Mouse (Mus musculus) urinary bladder, postnatal 36 days (tissue): ENCODE results near the gene 1700057G04Rik.
"Not testable (repeated sequence)": the region's sequence is repeated elsewhere in the genome, so short reads cannot be mapped to it uniquely, and the experiment has no call there.

Experiments used
- DNase-seq, 2 experiments: peaks; one replicate each; pipeline ENCODE4 v3.0.0; 2022; ENCODE audit warnings: low spot score in 2 of 2, mixed read lengths in 1 of 2

1700057G04Rik gene

GRCm38 (mm10) chr9:92305075-92305474, 4.1 kb upstream of the 1700057G04Rik start:
- no peak for DNase-seq

DNA sequence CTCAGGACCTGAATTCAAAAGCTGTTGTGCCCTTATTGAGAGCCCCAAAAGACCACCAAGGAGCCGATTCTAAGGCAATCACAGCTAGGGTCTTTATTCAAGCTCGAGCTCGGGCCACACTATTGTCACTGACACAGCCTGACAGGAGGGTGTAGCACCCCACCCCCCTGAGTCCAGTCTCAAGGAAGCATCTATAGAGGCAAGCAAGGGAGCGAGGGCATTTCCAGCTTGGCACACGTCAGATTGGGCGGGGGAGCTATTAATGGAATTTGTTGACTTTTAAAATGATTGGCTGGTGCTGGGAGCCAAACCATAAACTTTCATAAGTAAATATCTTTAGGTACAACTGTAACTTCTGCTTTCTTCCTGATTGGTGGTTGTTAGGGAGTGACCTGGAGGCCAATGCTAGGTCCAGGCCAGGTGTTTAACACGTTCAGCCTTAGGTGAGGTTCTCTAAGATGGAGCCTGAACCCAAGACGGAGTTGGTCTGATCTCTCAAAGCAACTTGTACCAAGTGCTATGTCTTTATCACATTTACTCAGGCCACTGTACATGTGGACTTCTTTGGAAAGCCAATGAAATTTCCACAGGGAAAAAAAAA, 3.5 kb upstream of the 1700057G04Rik start:
- DNase-seq: no peak

DNA sequence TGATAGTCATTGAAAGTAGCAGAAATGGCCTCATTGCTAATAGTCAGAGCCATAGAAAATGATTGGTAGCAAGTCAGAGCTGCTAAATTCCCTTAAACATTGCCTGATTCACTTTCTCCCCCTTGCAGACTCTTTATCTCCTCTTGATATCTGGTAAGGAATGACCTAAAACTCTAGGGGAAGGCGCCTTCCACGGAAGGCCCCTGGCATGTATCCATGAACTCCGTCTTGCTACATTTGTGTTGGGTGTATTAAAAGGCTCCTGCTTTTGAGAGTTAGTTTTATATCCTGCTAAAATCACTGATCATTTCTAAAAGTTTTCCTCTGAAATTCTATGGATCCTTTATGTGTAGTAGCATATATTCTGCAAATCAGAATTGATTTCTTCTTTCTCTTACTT, 7.6 kb downstream of the 1700057G04Rik start:
- DNase-seq: no peak

GRCm38 (mm10) chr9:92325936-92326335, 16.8 kb downstream of the 1700057G04Rik start:
- DNase-seq: not testable (repeated sequence)

- DNase-seq: no peak
These were observed 17.6 kb downstream of the 1700057G04Rik start for GRCm38 (mm10) chr9:92326813-92327212.

DNA sequence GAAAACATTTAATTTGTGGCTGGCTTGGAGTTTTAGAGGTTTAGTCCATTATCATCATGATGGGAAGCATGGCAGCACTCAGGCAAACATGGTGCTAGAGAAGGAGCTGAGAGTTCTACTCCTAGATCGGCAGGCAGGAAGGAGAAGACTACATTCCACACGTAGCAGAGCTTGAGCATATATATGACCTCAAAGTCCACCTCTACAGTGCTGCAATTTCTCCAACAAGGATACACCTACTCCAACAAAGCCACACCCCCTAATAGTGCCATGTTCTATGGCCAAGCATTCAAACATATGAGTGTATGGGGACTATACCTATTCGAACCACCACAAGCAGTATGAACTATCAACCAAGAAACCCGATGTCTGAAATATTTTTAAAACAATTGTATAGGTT, 22.2 kb downstream of the 1700057G04Rik start:
- DNase-seq: no peak

- no peak for DNase-seq
These were observed 25.7 kb downstream of the 1700057G04Rik start for GRCm38 (mm10) chr9:92334845-92335244.

GRCm38 (mm10) chr9:92335277-92335818, 26.2 kb downstream of the 1700057G04Rik start:
- no peak for DNase-seq

DNA sequence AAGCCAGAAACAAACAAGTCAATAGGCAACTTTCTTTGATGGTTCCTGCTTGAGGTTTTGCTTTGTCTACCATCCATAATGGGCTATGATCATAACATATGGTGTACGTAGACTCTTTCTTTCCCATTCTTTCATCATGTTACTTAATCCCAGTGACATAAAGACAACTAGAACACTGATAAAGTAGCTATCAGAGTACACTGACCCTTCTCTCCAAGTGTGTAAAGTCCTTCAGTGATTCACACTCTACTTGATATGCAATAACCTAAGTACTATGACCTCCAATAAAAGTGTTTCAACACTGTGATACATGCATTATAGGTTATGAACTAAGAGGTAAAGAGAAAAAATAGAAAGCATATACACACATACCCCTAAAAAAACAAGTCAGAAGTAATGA, 27.9 kb downstream of the 1700057G04Rik start:
- no peak for DNase-seq

DNA sequence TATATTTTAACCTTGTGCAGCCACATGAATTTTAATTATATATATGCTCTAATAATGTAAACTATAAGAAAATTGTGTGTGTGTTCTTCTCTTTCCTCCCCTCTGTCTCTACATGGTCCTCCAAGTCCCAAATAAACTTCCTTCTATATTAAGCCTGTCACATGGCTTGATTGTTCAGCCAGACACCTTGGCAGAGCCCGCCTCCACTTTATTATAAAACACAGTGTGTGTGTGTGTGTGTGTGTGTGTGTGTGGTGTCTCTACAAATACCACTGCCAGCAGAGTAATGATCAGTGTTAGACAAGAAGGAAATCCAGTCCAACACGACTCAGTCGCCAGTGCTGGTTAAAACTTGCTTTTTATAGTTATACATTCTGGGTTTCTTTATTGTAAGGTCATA, 28.5 kb downstream of the 1700057G04Rik start:
- no peak for DNase-seq

- DNase-seq: no peak
These were observed 29.8 kb downstream of the 1700057G04Rik start for GRCm38 (mm10) chr9:92338954-92339353.

DNA sequence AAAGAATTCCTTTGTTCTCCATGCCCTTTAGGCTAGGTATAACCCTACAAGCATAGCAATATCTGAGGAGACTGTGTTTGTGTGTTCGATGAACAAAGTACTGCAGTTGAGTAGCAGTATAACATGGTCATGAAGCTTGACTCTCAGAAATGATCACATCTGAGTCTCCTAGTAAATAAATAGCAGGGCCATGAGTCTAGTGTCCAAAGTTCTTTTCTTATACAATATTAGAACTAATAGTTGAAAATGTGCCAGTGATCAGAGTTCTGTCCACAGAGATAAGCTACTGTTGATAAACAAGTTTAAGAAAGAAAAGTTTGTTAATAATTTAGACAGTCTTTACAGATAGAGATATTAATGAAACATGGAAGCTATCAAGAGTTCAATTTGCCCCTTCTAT, 42.7 kb downstream of the 1700057G04Rik start:
- no peak for DNase-seq

DNA sequence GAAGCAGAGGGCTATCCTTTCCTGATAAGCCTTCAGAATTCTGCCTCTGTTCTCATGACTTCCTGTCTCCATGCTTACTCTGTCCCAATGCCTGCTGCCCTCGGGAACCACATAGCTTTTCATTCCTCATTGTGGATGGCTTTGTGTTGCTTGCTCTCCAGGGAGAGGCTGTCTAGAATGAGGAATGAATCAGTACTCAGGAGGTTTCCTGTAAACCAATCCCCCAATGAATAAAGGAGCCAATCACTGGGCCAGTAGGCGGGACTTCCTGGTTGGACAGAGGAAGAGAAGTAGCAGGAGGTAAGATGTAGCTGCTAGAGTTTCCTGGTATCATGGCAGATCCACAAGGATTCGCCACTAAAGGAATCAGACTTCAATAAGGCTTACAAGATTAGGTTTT, 44.1 kb downstream of the 1700057G04Rik start:
- DNase-seq: no peak

DNA sequence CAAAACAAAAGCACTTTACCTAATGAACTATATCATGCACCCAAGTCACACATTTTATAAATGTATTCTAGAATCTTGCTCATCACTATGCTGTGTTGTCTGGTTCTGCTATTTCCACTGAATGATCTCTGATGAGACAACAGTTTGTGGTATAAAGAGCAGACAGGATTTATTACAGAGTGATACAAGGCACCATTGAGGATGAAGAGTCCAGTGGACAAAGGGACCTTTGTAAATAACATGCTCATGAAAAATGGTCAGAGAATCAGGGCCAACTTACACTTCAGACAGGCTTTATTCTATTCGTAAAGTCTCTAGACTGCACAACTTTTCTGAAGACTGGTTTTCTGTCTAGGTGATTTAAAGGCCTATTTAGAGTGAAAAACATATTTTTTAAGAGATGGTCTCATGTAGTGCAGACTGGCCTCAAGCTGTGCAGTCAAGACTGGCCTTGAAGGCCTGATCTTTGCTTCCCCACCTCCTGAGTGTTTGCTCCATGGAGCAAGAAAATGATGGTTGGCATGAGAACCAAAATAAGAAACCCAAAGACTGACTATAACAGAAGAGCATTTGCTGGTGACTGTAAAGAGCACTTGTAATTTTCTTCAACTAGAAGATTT, 51.6 kb downstream of the 1700057G04Rik start:
- DNase-seq: no peak

DNA sequence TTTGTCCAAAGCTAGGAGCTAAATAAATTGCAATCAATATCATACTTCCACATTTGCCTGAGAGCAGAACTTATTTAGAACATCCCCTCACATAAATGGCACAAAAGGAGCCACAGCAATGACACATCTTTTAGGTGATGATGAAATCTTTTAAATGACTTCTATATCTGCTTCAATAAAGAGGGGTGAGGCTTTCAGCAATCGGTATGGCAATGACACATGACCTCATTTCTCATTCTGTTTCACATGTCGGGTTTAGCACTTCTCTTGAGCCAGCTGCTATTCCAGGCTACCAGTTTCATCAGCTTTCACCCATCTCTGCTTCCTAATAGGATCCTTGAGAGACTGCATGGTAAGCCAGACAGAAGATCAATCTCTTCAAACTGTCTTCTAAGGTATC, 54.3 kb downstream of the 1700057G04Rik start:
- DNase-seq: no peak

- no peak for DNase-seq
These were observed 59.7 kb downstream of the 1700057G04Rik start for GRCm38 (mm10) chr9:92368920-92369319.

GRCm38 (mm10) chr9:92373896-92374295, 64.7 kb downstream of the 1700057G04Rik start:
- DNase-seq: no peak

DNA sequence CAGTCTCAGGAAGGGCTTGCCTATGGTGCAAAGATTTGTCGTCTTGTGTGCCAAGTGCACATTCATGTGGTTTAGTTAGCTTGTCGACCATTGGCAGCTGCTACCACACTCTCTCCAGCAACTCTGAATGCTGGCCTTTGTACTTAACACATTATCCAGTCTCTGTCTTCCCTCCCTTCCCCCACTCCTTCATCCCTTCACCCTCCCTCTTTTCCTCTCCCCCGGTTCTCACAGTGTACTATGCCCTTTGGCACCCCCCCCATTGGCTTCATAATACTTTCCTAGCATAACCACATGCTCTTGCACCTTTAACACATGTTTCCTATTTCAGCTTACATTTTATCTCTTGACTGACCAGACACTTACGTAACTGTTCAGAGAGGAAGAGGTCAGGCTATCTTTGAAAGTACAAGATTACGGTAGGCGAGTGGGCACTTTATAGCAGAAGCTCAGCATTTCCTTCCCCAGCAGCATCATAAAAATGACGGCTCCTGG, 65.6 kb downstream of the 1700057G04Rik start:
- DNase-seq: no peak

DNA sequence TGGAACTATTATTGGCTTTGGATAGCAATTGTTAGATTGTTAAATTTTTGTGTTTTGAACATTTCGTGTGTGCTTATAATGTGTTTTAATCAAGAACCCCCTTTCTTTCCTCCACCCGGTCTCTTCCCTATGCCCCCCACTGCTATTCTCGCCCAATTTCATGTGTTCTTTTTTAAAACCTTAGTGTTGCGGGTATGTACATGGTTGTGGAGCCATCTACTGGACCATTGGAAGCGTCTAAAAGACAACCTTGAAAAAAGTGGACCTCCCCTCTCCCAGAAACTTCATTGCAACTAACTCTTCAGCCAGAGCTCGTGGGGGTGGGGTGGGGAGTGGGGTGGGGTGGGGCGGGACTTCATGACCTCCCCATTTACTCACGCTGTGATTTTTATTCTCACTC, 66.2 kb downstream of the 1700057G04Rik start:
- no peak for DNase-seq

GRCm38 (mm10) chr9:92377967-92378366, 68.8 kb downstream of the 1700057G04Rik start:
- DNase-seq: peak in 1 of 2 experiments; percentile 6

DNA sequence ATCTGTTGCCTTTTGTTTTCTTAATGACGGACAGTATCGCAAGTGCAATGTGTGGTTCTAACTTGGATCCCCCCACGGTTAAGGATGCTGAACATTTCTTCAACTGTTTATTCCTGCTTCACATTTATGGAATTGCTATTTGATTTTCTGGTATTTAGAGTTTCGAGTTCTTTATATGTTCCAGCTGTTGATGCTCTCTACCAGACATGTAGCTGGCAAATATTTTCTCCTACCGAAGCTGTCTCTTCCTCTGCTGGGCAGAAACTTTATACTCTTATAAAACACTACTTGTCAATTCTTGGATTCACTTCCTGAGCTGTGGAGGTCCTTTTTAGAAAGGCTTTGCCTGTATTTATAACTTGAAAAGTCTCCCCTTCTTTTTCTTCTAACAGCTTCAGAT, 70.1 kb downstream of the 1700057G04Rik start:
- no peak for DNase-seq

- DNase-seq: no peak
These were observed 74.2 kb downstream of the 1700057G04Rik start for GRCm38 (mm10) chr9:92383415-92383814.

DNA sequence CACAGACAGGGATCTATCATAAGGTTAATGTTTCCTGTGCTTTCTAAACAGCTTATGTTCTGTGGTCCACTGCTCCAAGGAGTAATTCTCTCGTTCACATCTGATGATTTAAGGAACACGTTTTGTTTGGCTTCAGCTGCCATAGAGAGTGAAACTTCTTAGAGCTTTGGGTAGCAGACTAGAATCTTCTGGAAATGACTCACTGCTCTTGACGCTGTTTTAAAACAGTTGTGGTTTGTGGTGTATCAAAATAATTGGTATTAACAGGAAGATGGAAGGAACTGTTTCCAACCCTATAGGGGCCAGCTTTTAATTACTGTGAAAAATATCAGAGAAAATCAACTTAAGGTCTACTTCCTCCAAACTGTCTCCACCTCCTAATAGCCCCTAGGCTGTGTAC, 75.2 kb downstream of the 1700057G04Rik start:
- DNase-seq: no peak
